Mouse (Mus musculus): ENCODE results near the gene Snrnp40.

Gene Snrnp40

GRCm38 (mm10) chr4:130359486-130360237 lies at the start of gene Snrnp40, which contains the start of gene Zcchc17:
TSS of gene Snrnp40 (plus strand) at chr4:130360132.
TSS of gene Zcchc17 (minus strand) at chr4:130359943.
- peak; percentile 99 for DNase-seq (ENCODE audit: low read depth, low spot score)

- no peak for DNase-seq (ENCODE audit: low read depth, low spot score)
Measured at GRCm38 (mm10) chr4:130312526-130312925, 47.4 kb upstream of the Snrnp40 start.

GRCm38 (mm10) chr4:130313552-130313951 lies 46.4 kb upstream of the Snrnp40 start:
- DNase-seq (ENCODE audit: low read depth, low spot score), result no peak

GRCm38 (mm10) chr4:130315771-130316527 lies 44.0 kb upstream of the Snrnp40 start:
- DNase-seq (ENCODE audit: low read depth, low spot score), result no peak

GRCm38 (mm10) chr4:130316691-130317090 lies 43.2 kb upstream of the Snrnp40 start:
- DNase-seq (ENCODE audit: low read depth, low spot score), result peak; percentile 25

GRCm38 (mm10) chr4:130318122-130318521 lies 41.8 kb upstream of the Snrnp40 start:
- DNase-seq (ENCODE audit: low read depth, low spot score), result no peak

- DNase-seq (ENCODE audit: low read depth, low spot score), result no peak
Measured at GRCm38 (mm10) chr4:130319564-130319963, 40.4 kb upstream of the Snrnp40 start.

- DNase-seq (ENCODE audit: low read depth, low spot score), result no peak
Measured at GRCm38 (mm10) chr4:130321640-130322039, 38.3 kb upstream of the Snrnp40 start.

GRCm38 (mm10) chr4:130322567-130322966 lies 37.4 kb upstream of the Snrnp40 start:
- no peak for DNase-seq (ENCODE audit: low read depth, low spot score)

GRCm38 (mm10) chr4:130323165-130323564 lies 36.8 kb upstream of the Snrnp40 start:
- no peak for DNase-seq (ENCODE audit: low read depth, low spot score)

GRCm38 (mm10) chr4:130323607-130324006 lies 36.3 kb upstream of the Snrnp40 start:
- DNase-seq (ENCODE audit: low read depth, low spot score), result no peak

- DNase-seq (ENCODE audit: low read depth, low spot score), result no peak
Measured at GRCm38 (mm10) chr4:130325446-130325845, 34.5 kb upstream of the Snrnp40 start.

- DNase-seq (ENCODE audit: low read depth, low spot score), result no peak
Measured at GRCm38 (mm10) chr4:130327366-130327765, 32.6 kb upstream of the Snrnp40 start.

- DNase-seq (ENCODE audit: low read depth, low spot score), result no peak
Measured at GRCm38 (mm10) chr4:130335867-130336266, 24.1 kb upstream of the Snrnp40 start.

- DNase-seq (ENCODE audit: low read depth, low spot score), result peak; percentile 73
Measured at GRCm38 (mm10) chr4:130341691-130342090, 18.2 kb upstream of the Snrnp40 start.

- DNase-seq (ENCODE audit: low read depth, low spot score), result peak; percentile 11
Measured at GRCm38 (mm10) chr4:130349666-130350065, 10.3 kb upstream of the Snrnp40 start.

GRCm38 (mm10) chr4:130350690-130351422 lies 9.1 kb upstream of the Snrnp40 start:
- no peak for DNase-seq (ENCODE audit: low read depth, low spot score)

GRCm38 (mm10) chr4:130352588-130352987 lies 7.3 kb upstream of the Snrnp40 start:
- DNase-seq (ENCODE audit: low read depth, low spot score), result no peak

GRCm38 (mm10) chr4:130357946-130358345 lies 2.0 kb upstream of the Snrnp40 start:
- peak; percentile 10 for DNase-seq (ENCODE audit: low read depth, low spot score)

GRCm38 (mm10) chr4:130360238-130360590 lies 282 bp downstream of the Snrnp40 start:
- no peak for DNase-seq (ENCODE audit: low read depth, low spot score)

- DNase-seq (ENCODE audit: low read depth, low spot score), result peak; percentile 14
Measured at GRCm38 (mm10) chr4:130376675-130377074, 16.7 kb downstream of the Snrnp40 start.

- no peak for DNase-seq (ENCODE audit: low read depth, low spot score)
Measured at GRCm38 (mm10) chr4:130377500-130377899, 17.6 kb downstream of the Snrnp40 start.

Measured in CD4-positive, CD25-positive, alpha-beta regulatory T cell, adult 2 months (primary cell).